Mouse (Mus musculus) hindbrain, embryonic 11.5 days (tissue): ENCODE results near the gene Ccdc69. TPM values are rescaled to one million over a fixed set of nuclear protein-coding genes. Genes with fewer than 3 reads are reported as not detected.

Experiments used
- ATAC-seq: fragments of 200-750 bp; cut with Nextera tagmentation; 2 replicates; pipeline ENCODE4 v1.8.0; 2017; ENCODE audit warnings: mild to moderate bottlenecking, moderate TSS enrichment, moderate library complexity; ENCODE audit not compliant: low FRiP score
- DNase-seq: peaks from one replicate; pipeline ENCODE4 v3.0.0-alpha.2; 2015; ENCODE audit warnings: low spot score
- H3K27ac ChIP-seq: fragments of 300-500 bp; sonication (generic); 2 replicates; pipeline ENCODE4 v1.5.1; 2014; ENCODE audit warnings: mild to moderate bottlenecking, low read depth, low read length
- H3K27me3 ChIP-seq: fragments of 300-500 bp; sonication (generic); 2 replicates; pipeline ENCODE4 v1.6.1; 2014; ENCODE audit warnings: mild to moderate bottlenecking, low read length, moderate library complexity, mixed read lengths; ENCODE audit not compliant: control insufficient read depth, insufficient read depth
- H3K36me3 ChIP-seq: fragments of 300-500 bp; sonication (generic); 2 replicates; pipeline ENCODE4 v1.6.1; 2014; ENCODE audit warnings: mild to moderate bottlenecking, low read length, moderate library complexity, mixed read lengths; ENCODE audit not compliant: control insufficient read depth, insufficient read depth
- H3K4me1 ChIP-seq: fragments of 300-500 bp; sonication (generic); replicated peaks from 2 replicates; pipeline ENCODE4 v1.6.1; 2014; ENCODE audit warnings: low read length, mixed read lengths; ENCODE audit not compliant: control insufficient read depth, insufficient read depth
- H3K4me2 ChIP-seq: fragments of 300-500 bp; sonication (generic); replicated peaks from 2 replicates; pipeline ENCODE4 v1.6.1; 2014; ENCODE audit warnings: mild to moderate bottlenecking, low read depth, low read length
- H3K4me3 ChIP-seq: fragments of 300-500 bp; sonication (generic); 2 replicates; pipeline ENCODE4 v1.5.1; 2014; ENCODE audit warnings: low read depth, low read length
- H3K9ac ChIP-seq: fragments of 300-500 bp; sonication (generic); 2 replicates; pipeline ENCODE4 v1.6.1; 2014; ENCODE audit warnings: low read depth, low read length
- H3K9me3 ChIP-seq: fragments of 300-500 bp; sonication (generic); 2 replicates; pipeline ENCODE4 v1.6.1; 2016; ENCODE audit warnings: low read length; ENCODE audit not compliant: control insufficient read depth
- WGBS: fragments of 180-500 bp; shearing (Covaris S2); extraction: QIAGEN DNeasy Blood & Tissue Kit; methylation state at CpG from one replicate; pipeline ENCODE4 v1.1.7; 2014; 5-methylcytosine and 5-hydroxymethylcytosine counted together
- polyA plus RNA-seq: library from polyadenylated mRNA; unstranded; fragments of >200 nt; fragmentation: Nextera tagmentation; extraction: Ambion mirVana; gene quantifications from 2 replicates; pipeline ENCODE4 v1.2.1, GENCODE M21; 2014

Gene Ccdc69
- polyA plus RNA-seq, 1 experiment from 2014 or later = 0.36 TPM

GRCm38 (mm10) chr11:55016758-55017157 is 61.2 kb downstream of the Ccdc69 start:
- Histone ChIP-seq H3K27ac (no peak overlapping the region), H3K9me3 (no peaks in the 10 kb centered on the region), H3K4me3 (no peak overlapping the region), H3K36me3 (no peaks in the 10 kb centered on the region), H3K4me2 (no peak overlapping the region), H3K4me1 (no peaks in the 10 kb centered on the region; the same call in 1 of the 2 replicates), H3K9ac (no peak overlapping the region), H3K27me3 (no peaks in the 10 kb centered on the region)
- 77% methylated on average over 1 of the region's 1 CpGs for WGBS
- DNase-seq = no peak
- no peak for ATAC-seq

GRCm38 (mm10) chr11:55015831-55016241 is 62.1 kb downstream of the Ccdc69 start:
- Histone ChIP-seq H3K36me3 (no peaks in the 10 kb centered on the region), H3K9ac (no peak overlapping the region), H3K4me3 (no peak overlapping the region), H3K27me3 (no peaks in the 10 kb centered on the region), H3K4me1 (no peaks in the 10 kb centered on the region; the same call in 1 of the 2 replicates), H3K9me3 (no peaks in the 10 kb centered on the region), H3K27ac (no peak overlapping the region), H3K4me2 (no peak overlapping the region)
- ATAC-seq (no peak), DNase-seq (no peak)
- 79% methylated on average over 9 of the region's 9 CpGs for WGBS

GRCm38 (mm10) chr11:55015264-55015663 is 62.7 kb downstream of the Ccdc69 start:
- WGBS = 86% methylated on average over 3 of the region's 3 CpGs
- Histone ChIP-seq H3K9me3 (no peaks in the 10 kb centered on the region), H3K4me3 (no peak overlapping the region), H3K4me2 (no peak overlapping the region), H3K27me3 (no peaks in the 10 kb centered on the region), H3K27ac (no peak overlapping the region), H3K4me1 (no peaks in the 10 kb centered on the region; the same call in 1 of the 2 replicates), H3K9ac (no peak overlapping the region), H3K36me3 (no peaks in the 10 kb centered on the region)
- ATAC-seq = no peak
- DNase-seq = no peak

- H3K4me1 ChIP-seq = no peaks in the 10 kb centered on the region
- H3K9ac ChIP-seq = no peak overlapping the region
- H3K27me3 ChIP-seq = no peaks in the 10 kb centered on the region
- WGBS = 68% methylated on average over 6 of the region's 6 CpGs
- no peaks in the 10 kb centered on the region for H3K9me3 ChIP-seq
- H3K4me2 ChIP-seq = no peak overlapping the region
- no peaks in the 10 kb centered on the region for H3K36me3 ChIP-seq
- H3K4me3 ChIP-seq = no peak overlapping the region
- DNase-seq (no peak), ATAC-seq (no peak)
- no peak overlapping the region for H3K27ac ChIP-seq
These were observed 64.1 kb downstream of the Ccdc69 start for GRCm38 (mm10) chr11:55013802-55014201.

- Histone ChIP-seq H3K9me3 (no peaks in the 10 kb centered on the region), H3K36me3 (no peaks in the 10 kb centered on the region), H3K4me3 (no peak overlapping the region), H3K9ac (no peak overlapping the region), H3K4me2 (no peak overlapping the region), H3K27me3 (no peaks in the 10 kb centered on the region), H3K27ac (no peak overlapping the region), H3K4me1 (no peaks in the 10 kb centered on the region)
- ATAC-seq (no peak), DNase-seq (no peak)
- WGBS = 80% methylated on average over 5 of the region's 5 CpGs
These were observed 65.1 kb downstream of the Ccdc69 start for GRCm38 (mm10) chr11:55012551-55013521.

GRCm38 (mm10) chr11:55011440-55011839 is 66.5 kb downstream of the Ccdc69 start:
- H3K4me2 ChIP-seq = no peak overlapping the region
- no peaks in the 10 kb centered on the region for H3K27me3 ChIP-seq
- no peak for ATAC-seq
- 94% methylated on average over 3 of the region's 3 CpGs for WGBS
- H3K9me3 ChIP-seq = no peaks in the 10 kb centered on the region
- H3K36me3 ChIP-seq = no peaks in the 10 kb centered on the region
- no peak overlapping the region for H3K4me3 ChIP-seq
- H3K9ac ChIP-seq = no peak overlapping the region
- no peak for DNase-seq
- no peaks in the 10 kb centered on the region for H3K4me1 ChIP-seq
- no peak overlapping the region for H3K27ac ChIP-seq

GRCm38 (mm10) chr11:55008230-55008629 is 69.7 kb downstream of the Ccdc69 start:
- no peaks in the 10 kb centered on the region for H3K9me3 ChIP-seq
- no peaks in the 10 kb centered on the region for H3K36me3 ChIP-seq
- no peak overlapping the region for H3K27ac ChIP-seq
- DNase-seq (no peak), ATAC-seq (no peak)
- H3K4me1 ChIP-seq = no peaks in the 10 kb centered on the region
- no peaks in the 10 kb centered on the region for H3K27me3 ChIP-seq
- no peak overlapping the region for H3K4me3 ChIP-seq
- no peak overlapping the region for H3K9ac ChIP-seq
- 81% methylated on average over 6 of the region's 6 CpGs for WGBS
- H3K4me2 ChIP-seq = no peak overlapping the region

GRCm38 (mm10) chr11:55005684-55006083 is 72.2 kb downstream of the Ccdc69 start:
- DNase-seq = no peak
- 87% methylated on average over 5 of the region's 5 CpGs for WGBS

GRCm38 (mm10) chr11:55004970-55005502 is 72.9 kb downstream of the Ccdc69 start:
- Histone ChIP-seq H3K9ac (no peak overlapping the region), H3K27ac (no peak overlapping the region), H3K4me2 (no peak overlapping the region), H3K4me3 (no peak overlapping the region), H3K9me3 (no peaks in the 10 kb centered on the region), H3K4me1 (no peaks in the 10 kb centered on the region), H3K36me3 (no peaks in the 10 kb centered on the region), H3K27me3 (no peaks in the 10 kb centered on the region)
- DNase-seq (no peak), ATAC-seq (no peak)
- WGBS = 87% methylated on average over 7 of the region's 7 CpGs

More at GRCm38 (mm10) chr11:55005684-55006083, 72.2 kb downstream of the Ccdc69 start:
- Histone ChIP-seq H3K4me2 (no peak overlapping the region), H3K4me3 (no peak overlapping the region), H3K27me3 (no peaks in the 10 kb centered on the region), H3K9me3 (no peaks in the 10 kb centered on the region), H3K27ac (no peak overlapping the region), H3K4me1 (no peaks in the 10 kb centered on the region), H3K36me3 (no peaks in the 10 kb centered on the region), H3K9ac (no peak overlapping the region)
- ATAC-seq = no peak
